Mouse (Mus musculus) NIH3T3 (cell line): Measurements from ENCODE around the gene Zfp451.
"Not testable (repeated sequence)": the region's sequence is repeated elsewhere in the genome, so short reads cannot be mapped to it uniquely, and the experiment has no call there.

Source experiments
- DNase-seq: peaks from one replicate; pipeline ENCODE4 v3.0.0-alpha.2; 2012; ENCODE audit warnings: low read depth

The Zfp451 gene

GRCm38 (mm10) chr1:33757491-33758041 is 56.8 kb downstream of the Zfp451 start, which contains the start of gene Bag2:
TSS of gene Bag2 (minus strand) at chr1:33757795.
- DNase-seq = peak; percentile 79

GRCm38 (mm10) chr1:33757033-33757413 is 57.4 kb downstream of the Zfp451 start:
- peak; percentile 58 for DNase-seq

DNA sequence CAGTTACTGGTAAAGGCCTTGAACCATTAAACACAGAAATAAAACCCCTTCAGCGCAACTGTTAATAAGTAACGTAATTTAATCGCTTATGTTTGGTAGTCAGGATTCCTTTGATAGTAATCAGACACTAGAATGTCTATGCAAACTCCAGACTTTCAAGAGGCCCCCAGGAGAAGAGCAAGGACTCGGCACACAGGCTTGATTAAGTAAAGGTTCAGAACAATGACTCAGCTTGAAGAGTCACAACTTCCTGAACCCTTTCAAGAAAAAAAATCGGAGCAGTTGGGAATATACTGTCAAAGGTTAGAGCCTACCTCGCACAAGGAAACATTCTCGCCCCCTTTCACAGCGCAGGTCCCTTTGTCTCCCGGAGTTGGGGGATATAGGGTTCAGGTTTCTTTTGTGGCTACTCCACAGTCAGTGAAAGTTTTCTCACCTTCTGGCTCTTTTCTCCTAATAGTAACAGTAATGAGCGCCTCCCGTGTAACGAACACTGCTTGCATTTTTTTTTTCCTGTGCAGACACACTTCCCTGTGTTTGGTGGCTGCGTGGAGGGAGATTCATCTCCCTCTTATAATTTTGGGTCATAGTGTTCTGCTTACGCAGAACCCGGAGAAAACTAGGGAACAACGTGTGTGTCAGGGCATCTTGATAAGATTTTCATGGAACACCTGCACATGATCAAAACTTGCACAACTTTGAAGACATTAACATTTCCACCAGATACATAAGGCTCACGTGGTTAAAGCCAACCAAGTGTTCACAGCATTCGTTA is 58.0 kb downstream of the Zfp451 start:
- peak; percentile 45 for DNase-seq

DNA sequence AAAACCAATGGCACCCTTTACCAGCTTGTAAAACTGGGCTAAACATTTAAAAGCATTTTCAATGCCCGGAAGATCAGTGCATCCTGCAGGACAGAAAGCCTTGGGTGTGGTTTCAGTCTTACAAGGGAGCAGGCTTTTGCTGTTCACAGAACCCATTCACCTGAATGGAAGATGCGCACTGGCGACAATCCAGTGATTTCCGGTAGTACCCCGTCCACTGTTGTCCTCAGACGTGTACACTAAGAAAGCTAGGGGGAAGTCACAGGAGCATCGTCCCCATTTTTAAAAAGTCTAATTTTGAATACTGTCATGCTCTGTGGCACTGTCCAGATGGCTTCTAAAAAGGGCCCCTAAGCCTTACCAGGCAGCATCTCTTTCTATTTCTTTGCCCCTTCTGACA is 58.6 kb downstream of the Zfp451 start:
- DNase-seq = no peak

- peak; percentile 29 for DNase-seq
Measured at GRCm38 (mm10) chr1:33754965-33755735, 59.2 kb downstream of the Zfp451 start.

DNA sequence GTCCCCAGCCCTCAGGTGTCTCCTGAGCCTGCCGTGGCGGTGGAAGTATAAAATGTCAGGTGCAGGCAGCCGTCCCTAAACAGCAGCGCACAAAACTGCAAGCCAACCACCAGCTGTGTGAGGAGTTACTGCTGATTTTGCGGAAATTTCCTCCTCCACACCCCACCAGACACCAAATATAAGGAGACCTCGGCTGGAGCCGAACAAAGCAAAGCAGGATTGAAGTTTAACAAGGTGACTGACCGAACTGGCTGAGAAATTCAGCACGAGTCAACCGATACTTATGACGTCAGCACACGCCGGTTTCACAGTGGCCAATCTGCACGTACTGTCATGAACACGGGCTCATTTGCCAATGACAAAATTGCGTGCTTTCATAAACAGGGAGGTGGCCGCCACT is 60.3 kb downstream of the Zfp451 start:
- DNase-seq = no peak

- no peak for DNase-seq
Measured at GRCm38 (mm10) chr1:33751283-33751682, 63.1 kb downstream of the Zfp451 start.

DNA sequence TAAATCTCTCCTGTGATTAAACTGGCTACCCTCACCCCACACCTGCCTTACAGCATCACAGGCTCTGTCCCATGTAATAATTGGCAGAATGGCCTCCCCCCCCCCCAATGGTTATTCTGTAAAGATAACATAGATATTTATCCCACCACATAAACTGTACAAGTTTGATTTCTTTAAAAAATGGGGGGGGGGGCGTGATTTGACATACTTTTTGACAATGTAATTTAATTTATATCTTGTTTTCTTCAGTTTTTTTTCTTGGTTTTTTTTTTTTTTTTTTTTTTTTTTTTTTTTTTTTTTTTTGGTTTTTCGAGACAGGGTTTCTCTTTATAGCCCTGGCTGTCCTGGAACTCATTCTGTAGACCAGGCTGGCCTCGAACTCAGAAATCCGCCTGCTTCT is 64.7 kb downstream of the Zfp451 start:
- not testable (repeated sequence) for DNase-seq

DNA sequence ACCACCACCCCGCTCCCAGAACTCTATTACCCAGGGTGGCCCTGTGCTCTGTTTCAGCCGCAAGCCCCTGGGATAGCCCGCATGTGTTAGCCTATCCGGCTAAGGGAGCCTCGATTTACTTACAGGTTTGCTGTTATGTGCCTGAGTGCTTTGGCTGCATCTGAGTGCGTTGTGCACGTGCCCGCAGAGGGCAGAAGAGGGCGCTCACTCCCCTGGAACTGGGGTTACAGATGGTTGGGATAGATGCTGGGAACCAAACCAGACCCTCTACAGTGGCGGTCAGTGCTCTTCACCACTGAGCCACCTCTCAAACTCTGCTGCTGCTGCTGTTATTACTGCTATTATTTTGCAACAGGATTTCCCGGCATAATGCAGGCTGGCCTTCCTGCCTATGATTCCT is 65.3 kb downstream of the Zfp451 start:
- no peak for DNase-seq

GRCm38 (mm10) chr1:33745901-33746300 is 68.5 kb downstream of the Zfp451 start:
- no peak for DNase-seq

DNA sequence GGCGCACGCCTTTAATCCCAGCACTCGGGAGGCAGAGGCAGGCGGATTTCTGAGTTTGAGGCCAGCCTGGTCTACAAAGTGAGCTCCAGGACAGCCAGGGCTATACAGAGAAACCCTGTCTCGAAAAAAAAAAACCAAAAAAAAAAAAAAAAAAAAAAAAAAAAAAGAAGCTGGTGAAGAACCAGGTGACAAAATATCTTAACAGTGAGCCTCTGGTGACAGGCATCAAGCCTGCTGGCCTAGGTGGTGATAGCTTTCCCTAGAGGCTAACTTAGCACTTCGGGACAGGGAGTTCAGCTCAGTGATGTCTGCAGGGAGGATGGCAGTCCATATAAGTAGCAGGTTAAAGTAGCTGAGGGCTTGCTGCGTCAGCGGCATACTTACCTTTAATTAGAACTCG is 69.6 kb downstream of the Zfp451 start:
- DNase-seq = not testable (repeated sequence)

GRCm38 (mm10) chr1:33742903-33743302 is 71.5 kb downstream of the Zfp451 start:
- DNase-seq = peak; percentile 44

- peak; percentile 93 for DNase-seq
Measured at GRCm38 (mm10) chr1:33739302-33739701, 75.1 kb downstream of the Zfp451 start.

- no peak for DNase-seq
Measured at GRCm38 (mm10) chr1:33738681-33739278, 75.6 kb downstream of the Zfp451 start.

GRCm38 (mm10) chr1:33738281-33738680 is 76.1 kb downstream of the Zfp451 start:
- no peak for DNase-seq

- no peak for DNase-seq
Measured at GRCm38 (mm10) chr1:33734001-33734685, 80.3 kb downstream of the Zfp451 start.

DNA sequence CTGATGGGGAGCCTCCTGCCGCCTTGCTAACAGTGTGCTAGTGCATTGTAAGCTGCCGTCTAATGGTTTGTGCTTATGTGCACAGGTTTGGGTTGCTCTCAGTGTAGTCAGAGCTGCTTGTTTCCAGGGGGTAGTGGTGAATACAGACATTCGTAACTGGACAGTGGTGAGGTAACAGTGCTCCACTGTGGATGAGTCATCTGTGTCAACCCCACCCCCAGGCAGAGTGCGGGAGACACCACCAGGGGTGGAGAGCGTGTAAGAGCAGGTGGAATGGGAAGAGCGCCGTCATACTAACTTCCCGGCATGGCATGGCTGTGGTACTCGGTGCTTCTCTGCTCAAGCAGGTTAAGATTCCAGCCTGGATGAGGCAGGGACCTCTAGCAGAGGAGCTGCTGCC is 81.4 kb downstream of the Zfp451 start:
- DNase-seq = peak; percentile 57

DNA sequence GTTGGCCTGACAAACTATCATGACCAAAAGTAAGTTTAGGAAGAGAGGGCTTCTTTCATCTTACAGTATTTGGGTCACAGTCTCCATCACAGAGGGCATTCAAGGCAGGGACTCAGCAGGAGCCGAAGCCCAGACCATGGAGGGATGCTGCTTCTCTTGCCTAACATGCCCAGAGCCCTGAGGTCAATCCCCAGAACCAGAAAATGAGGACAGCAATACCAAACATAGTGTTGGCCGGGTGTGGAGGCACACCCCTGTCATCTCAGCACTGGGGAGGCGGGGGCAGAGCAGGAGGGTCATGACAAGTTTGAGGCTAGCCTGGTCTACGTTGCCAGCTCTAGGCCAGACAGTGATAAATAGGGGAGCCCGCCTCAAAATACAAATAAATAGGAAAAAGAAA is 89.3 kb downstream of the Zfp451 start:
- no peak for DNase-seq

DNA sequence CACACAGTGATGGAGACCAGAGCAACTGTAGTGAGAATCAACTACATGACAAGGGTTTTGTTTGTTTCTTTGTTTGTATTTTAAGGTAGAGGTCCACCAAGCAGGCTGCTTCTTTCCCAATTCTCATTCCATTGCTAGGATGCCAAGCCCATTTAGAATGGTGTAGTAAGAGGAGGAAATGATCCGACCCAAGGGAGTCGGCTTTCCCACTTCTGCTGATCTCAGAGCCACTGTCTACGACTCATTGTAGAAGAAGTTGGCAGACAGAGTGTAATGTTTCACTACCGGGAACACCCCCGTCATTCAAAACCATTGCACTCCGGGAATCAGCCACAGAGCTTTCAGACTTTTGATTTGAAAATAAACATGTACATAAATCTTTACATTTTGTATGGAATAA is 89.9 kb downstream of the Zfp451 start:
- peak; percentile 89 for DNase-seq

GRCm38 (mm10) chr1:33721020-33721419 is 93.4 kb downstream of the Zfp451 start:
- no peak for DNase-seq

- DNase-seq = peak; percentile 61
Measured at GRCm38 (mm10) chr1:33720231-33720630, 94.2 kb downstream of the Zfp451 start.

GRCm38 (mm10) chr1:33719733-33720225 is 94.6 kb downstream of the Zfp451 start, which contains the start of gene Rab23:
TSS of gene Rab23 (plus strand) at chr1:33719887.
- peak; percentile 95 for DNase-seq
